Mouse (Mus musculus): ENCODE measurements around the gene Brsk1. TPM values are rescaled to one million over a fixed set of nuclear protein-coding genes. Genes with fewer than 3 reads are reported as not detected.

Gene Brsk1
- polyA plus RNA-seq, 1 experiment from 2014 or later = 7.1 TPM

DNA sequence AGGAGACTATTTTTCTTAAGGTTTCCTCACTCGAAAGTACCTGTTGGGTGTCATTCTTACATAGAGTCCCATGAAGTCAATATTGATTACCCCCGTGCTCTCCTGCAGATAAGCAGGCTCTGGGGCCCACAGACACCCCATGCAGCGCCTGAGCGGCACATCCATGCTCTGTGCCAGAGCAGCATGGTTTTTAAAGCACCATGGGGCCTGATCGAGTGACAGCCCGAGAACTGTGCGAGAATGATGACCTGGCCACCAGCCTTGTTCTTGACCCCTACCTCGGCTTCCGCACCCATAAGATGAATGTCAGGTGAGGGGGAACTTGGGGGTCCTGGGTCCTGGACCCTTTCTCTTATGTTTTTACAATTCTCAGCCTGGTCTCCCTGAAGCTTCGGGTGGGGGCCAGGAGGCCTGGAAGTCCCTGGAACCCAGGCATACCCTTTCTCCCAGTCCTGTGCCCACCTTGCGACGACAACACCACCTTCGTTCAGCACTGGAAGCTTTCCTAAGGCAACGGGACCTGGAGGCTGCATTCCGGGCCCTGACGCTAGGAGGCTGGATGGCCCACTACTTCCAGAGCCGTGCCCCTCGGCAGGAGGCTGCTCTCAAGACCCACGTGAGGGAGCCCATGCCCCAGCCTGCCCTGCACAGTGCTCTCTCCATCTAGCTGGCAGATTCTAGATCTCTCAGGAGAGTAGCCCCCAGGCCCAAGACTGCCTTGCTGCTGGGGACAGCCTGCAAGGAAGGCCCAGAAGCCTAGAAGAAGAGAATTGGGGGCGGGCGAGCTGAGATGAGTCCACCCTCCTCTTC lies 51.5 kb downstream of the Brsk1 start:
- Histone ChIP-seq H3K36me3 (peaks cover 8% of the 10 kb centered on the region; the same call in 1 of the 2 replicates), H3K4me3 (peak overlapping the region; percentile 72), H3K9me3 (no peaks in the 10 kb centered on the region), H3K27me3 (no peaks in the 10 kb centered on the region), H3K4me2 (peak overlapping the region; percentile 86), H3K9ac (no peak overlapping the region), H3K27ac (replicated peaks) (peak overlapping the region; percentile 95; the same call in 1 of the 2 replicates), H3K4me1 (replicated peaks) (peaks cover 34% of the 10 kb centered on the region)
- ATAC-seq (ENCODE audit: low FRiP score, low read depth) = no peak
- WGBS = 76% methylated on average over 21 of the region's 21 CpGs

DNA sequence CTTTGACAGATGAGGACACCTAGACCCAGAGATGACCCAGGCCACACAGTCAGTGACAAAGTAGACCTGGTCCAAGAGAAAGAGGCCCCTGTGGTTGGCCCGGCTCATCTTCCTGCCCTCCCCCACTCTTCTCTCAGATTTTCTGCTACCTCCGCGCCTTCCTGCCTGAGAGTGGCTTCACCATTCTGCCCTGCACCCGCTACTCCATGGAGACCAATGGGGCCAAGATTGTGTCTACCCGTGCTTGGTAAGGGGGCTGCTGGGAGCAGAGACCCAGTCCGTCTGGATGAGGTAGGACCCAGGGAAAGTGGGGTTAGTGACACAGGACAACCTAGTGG lies 52.0 kb downstream of the Brsk1 start:
- Histone ChIP-seq H3K4me2 (peak overlapping the region; percentile 11; the same call in 1 of the 2 replicates), H3K9ac (0 out of 2 replicates have a peak overlapping the region, but pooled peaks have one; percentile 14), H3K9me3 (no peaks in the 10 kb centered on the region), H3K36me3 (peaks cover 8% of the 10 kb centered on the region; the same call in 1 of the 2 replicates), H3K27ac (replicated peaks) (no peak overlapping the region), H3K4me1 (replicated peaks) (peaks cover 34% of the 10 kb centered on the region), H3K4me3 (no peak overlapping the region), H3K27me3 (no peaks in the 10 kb centered on the region)
- WGBS = 77% methylated on average over 6 of the region's 6 CpGs
- no peak for ATAC-seq (ENCODE audit: low FRiP score, low read depth)

DNA sequence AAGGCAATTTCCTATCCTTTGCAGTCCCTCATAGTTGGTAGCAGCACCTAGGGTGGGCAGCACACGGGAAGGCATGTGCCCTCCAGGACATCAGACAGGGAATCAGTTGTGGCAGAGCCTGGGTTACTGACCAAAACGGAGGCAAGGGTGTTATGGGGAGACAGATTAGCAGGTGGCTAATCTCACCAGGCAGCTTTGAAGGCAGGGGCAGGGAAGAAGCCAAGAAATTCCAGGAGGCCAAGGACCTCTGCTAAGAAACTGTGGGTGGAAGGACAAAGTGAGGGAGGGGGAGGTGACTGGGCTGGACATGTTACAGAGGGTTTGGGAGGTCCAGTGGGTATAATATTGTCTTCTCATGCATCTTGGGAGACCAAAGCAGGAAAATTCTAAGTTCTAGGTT lies 53.0 kb downstream of the Brsk1 start:
- Histone ChIP-seq H3K9me3 (no peaks in the 10 kb centered on the region), H3K9ac (no peak overlapping the region), H3K4me2 (no peak overlapping the region), H3K27me3 (no peaks in the 10 kb centered on the region), H3K4me1 (replicated peaks) (peaks cover 33% of the 10 kb centered on the region), H3K36me3 (peaks cover 8% of the 10 kb centered on the region; the same call in 1 of the 2 replicates), H3K27ac (replicated peaks) (no peak overlapping the region), H3K4me3 (no peak overlapping the region)
- ATAC-seq (ENCODE audit: low FRiP score, low read depth) = no peak
- WGBS = 80% methylated on average over 2 of the region's 2 CpGs

GRCm38 (mm10) chr7:4744886-4745285 lies 54.5 kb downstream of the Brsk1 start:
- Histone ChIP-seq H3K9me3 (no peaks in the 10 kb centered on the region), H3K4me3 (no peak overlapping the region), H3K9ac (no peak overlapping the region), H3K27me3 (no peaks in the 10 kb centered on the region), H3K4me1 (replicated peaks) (peaks cover 24% of the 10 kb centered on the region), H3K36me3 (peaks cover 8% of the 10 kb centered on the region; the same call in 1 of the 2 replicates), H3K4me2 (no peak overlapping the region), H3K27ac (replicated peaks) (no peak overlapping the region)
- 98% methylated on average over 6 of the region's 6 CpGs for WGBS
- no peak for ATAC-seq (ENCODE audit: low FRiP score, low read depth)

DNA sequence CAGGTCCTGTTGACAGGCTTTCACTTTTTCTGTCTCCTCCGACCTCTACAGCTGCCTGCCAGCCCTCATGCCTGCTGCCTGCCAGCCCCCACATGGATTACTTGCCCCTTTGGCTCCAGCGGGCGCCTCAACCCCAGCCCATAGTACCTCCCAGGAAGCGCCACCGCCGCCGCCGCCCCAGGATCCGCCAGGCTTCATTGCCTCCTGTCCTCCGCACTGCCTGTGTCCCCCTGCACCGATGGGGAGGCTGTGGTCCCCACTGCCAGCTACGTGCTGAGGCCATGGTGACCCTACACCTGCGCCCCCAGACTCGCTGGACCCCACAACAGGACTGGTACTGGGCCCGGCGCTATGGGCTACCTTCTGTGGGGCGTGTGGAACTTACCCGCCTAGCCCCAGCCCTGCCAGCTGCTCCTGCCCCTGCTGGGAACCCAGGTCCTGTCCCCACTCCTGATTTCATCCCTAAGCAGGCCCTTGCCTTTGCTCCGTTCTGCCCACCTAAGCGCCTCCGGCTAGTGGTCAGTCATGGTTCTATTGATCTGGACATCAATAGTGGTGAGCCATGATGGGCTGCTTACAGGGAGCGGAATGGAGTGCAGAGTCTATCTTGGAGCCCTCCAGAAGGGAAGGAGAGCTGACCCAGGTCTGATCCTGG lies 56.0 kb downstream of the Brsk1 start:
- Histone ChIP-seq H3K9ac (no peak overlapping the region), H3K4me3 (no peak overlapping the region), H3K4me1 (replicated peaks) (peaks cover 15% of the 10 kb centered on the region), H3K36me3 (peaks cover 8% of the 10 kb centered on the region; the same call in 1 of the 2 replicates), H3K27me3 (no peaks in the 10 kb centered on the region), H3K9me3 (no peaks in the 10 kb centered on the region), H3K27ac (replicated peaks) (no peak overlapping the region), H3K4me2 (no peak overlapping the region)
- WGBS = 87% methylated on average over 22 of the region's 22 CpGs
- no peak for ATAC-seq (ENCODE audit: low FRiP score, low read depth)

GRCm38 (mm10) chr7:4747156-4747899 lies 56.9 kb downstream of the Brsk1 start:
- ATAC-seq (ENCODE audit: low FRiP score, low read depth) = no peak
- Histone ChIP-seq H3K36me3 (peaks cover 8% of the 10 kb centered on the region; the same call in 1 of the 2 replicates), H3K27ac (replicated peaks) (no peak overlapping the region), H3K4me2 (no peak overlapping the region), H3K4me3 (no peak overlapping the region), H3K27me3 (no peaks in the 10 kb centered on the region), H3K9ac (no peak overlapping the region), H3K9me3 (no peaks in the 10 kb centered on the region), H3K4me1 (replicated peaks) (peaks cover 13% of the 10 kb centered on the region)
- WGBS = 76% methylated on average over 9 of the region's 9 CpGs

- no peak overlapping the region for H3K4me3 ChIP-seq
- peaks cover 17% of the 10 kb centered on the region for H3K4me1 ChIP-seq (replicated peaks)
- H3K36me3 ChIP-seq = peaks cover 8% of the 10 kb centered on the region; the same call in 1 of the 2 replicates
- no peak overlapping the region for H3K27ac ChIP-seq (replicated peaks)
- H3K9me3 ChIP-seq = no peaks in the 10 kb centered on the region
- no peak overlapping the region for H3K4me2 ChIP-seq
- 80% methylated on average over 4 of the region's 4 CpGs for WGBS
- no peaks in the 10 kb centered on the region for H3K27me3 ChIP-seq
- ATAC-seq (ENCODE audit: low FRiP score, low read depth) = no peak
- no peak overlapping the region for H3K9ac ChIP-seq
Observed at GRCm38 (mm10) chr7:4748321-4748720, 57.9 kb downstream of the Brsk1 start.

DNA sequence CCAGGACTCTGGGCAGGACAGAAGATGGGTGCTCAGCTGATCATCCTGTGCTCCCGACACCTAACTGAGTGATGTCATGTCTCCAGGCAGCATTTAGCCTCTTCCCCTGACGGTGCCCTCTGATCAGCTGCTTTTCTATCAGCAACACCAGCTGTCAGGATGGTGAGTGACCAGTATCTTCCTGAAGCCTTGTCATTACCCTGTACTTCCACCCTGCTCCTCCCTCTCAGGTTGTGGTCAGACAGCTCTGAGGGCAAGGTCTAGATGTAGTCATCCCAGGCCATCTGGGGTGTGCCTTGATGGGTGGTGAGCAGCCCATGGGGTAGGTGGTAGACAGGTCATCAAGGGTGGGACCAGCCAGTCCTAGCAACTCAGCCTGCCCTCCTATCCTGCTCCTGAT lies 58.8 kb downstream of the Brsk1 start:
- no peak overlapping the region for H3K9ac ChIP-seq
- H3K4me1 ChIP-seq (replicated peaks) = peaks cover 18% of the 10 kb centered on the region
- no peak overlapping the region for H3K4me2 ChIP-seq
- H3K27me3 ChIP-seq = no peaks in the 10 kb centered on the region
- H3K27ac ChIP-seq (replicated peaks) = no peak overlapping the region
- H3K9me3 ChIP-seq = no peaks in the 10 kb centered on the region
- H3K36me3 ChIP-seq = peaks cover 8% of the 10 kb centered on the region; the same call in 1 of the 2 replicates
- no peak for ATAC-seq (ENCODE audit: low FRiP score, low read depth)
- 90% methylated on average over 2 of the region's 2 CpGs for WGBS
- H3K4me3 ChIP-seq = no peak overlapping the region

DNA sequence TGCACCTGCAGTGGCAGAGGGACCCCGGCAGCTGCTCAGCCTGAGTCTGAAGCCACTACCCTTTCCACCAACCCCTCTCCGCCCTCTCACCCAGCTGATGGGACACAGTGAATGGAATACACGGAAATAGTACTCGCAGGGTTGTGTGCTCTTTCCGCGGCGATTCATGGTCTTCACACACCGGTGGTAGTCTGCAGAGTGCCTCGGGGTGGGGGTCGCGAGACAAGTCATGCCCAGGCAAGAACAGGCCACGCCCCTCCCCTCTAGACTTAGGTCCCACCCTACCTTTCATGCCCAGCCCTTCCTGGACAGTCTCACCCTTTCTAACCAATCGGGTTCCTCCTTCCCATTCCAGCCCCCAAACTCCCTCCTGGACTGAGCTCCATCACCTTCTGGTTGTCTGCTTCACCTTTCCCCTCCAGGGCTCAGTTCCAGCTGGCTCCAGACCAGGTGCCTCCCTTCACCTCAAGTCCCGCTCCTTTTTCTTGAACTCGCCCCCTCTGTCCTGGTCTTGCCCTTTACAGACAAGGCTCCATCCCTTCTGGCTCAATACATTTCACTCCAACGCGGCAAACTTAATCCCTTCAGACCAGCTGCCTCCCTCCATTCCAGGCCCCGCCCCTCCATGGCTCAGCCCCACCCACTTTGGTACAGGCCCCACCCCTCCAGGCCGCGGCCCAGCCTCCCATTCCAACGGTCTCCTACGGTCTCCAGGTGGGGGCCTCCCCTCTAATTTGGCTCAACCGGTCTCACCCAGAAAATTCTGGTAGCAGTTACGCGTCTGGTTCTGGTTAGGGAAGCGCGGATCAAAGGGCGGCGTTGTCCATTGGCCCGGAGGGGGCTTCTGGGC lies 61.8 kb downstream of the Brsk1 start:
- WGBS = 2% methylated on average over 30 of the region's 30 CpGs
- Histone ChIP-seq H3K9me3 (no peaks in the 10 kb centered on the region), H3K9ac (peak overlapping the region; percentile 20; the same call in 1 of the 2 replicates), H3K36me3 (no peaks in the 10 kb centered on the region), H3K4me2 (peak overlapping the region; percentile 64), H3K27ac (replicated peaks) (peak overlapping the region; percentile 30; the same call in 1 of the 2 replicates), H3K4me1 (replicated peaks) (peaks cover 18% of the 10 kb centered on the region), H3K27me3 (no peaks in the 10 kb centered on the region), H3K4me3 (peak overlapping the region; percentile 39)
- ATAC-seq (ENCODE audit: low FRiP score, low read depth) = peak; percentile 69

DNA sequence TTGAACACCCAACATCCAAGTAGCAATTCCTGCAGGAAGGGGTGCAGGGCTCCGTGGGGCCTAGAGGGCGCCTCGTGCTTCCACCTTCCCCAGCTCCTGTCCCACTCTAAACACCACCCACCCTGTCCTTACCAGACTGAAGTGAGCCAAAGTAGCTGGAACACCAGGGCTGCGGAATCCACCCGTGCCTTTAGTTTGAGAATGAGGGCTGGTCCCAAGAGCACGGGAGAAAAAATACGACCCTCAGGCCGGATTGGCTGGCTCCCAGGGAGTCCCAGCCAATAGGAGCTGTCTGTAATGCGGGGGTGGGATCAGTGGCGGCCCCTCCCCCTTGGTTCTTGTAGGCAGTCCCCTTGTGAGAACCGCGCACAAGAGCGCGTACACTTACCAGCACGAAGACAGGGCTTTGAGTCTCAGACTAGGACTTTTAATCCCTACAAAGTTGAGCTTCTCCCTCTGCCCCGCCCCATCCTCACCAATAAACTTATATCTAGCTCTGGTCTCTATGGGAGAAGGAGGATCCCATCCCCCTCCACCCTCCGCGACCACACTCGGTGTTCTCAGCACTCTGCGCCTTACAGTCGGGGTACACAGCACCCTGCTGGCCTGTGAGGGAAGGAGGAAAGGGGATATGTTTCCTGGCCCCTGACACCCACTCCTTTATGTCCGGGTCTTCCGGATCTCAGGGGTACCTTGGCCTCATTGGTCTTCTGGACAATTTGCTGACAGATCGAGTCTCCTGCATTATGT lies 62.6 kb downstream of the Brsk1 start, which contains the start of gene Cox6b2:
Gene Cox6b2 (minus strand): TSS at position 274 of the 750 bp plus-strand sequence.
- peak; percentile 95 for ATAC-seq (ENCODE audit: low FRiP score, low read depth)
- Histone ChIP-seq H3K4me3 (peak within 1 kb of the TSS; percentile 39), H3K27me3 (no peaks in the 10 kb centered on the region), H3K9ac (peak within 1 kb of the TSS; percentile 27; the same call in 1 of the 2 replicates), H3K9me3 (no peaks in the 10 kb centered on the region), H3K4me2 (peak within 1 kb of the TSS; percentile 64), H3K4me1 (replicated peaks) (peaks cover 18% of the 10 kb centered on the region), H3K27ac (replicated peaks) (peak within 1 kb of the TSS; percentile 30; the same call in 1 of the 2 replicates), H3K36me3 (no peaks in the 10 kb centered on the region)
- 5% methylated on average over 24 of the region's 24 CpGs for WGBS
